Mouse (Mus musculus): ENCODE results near the gene Rangrf.

Rangrf gene

DNA sequence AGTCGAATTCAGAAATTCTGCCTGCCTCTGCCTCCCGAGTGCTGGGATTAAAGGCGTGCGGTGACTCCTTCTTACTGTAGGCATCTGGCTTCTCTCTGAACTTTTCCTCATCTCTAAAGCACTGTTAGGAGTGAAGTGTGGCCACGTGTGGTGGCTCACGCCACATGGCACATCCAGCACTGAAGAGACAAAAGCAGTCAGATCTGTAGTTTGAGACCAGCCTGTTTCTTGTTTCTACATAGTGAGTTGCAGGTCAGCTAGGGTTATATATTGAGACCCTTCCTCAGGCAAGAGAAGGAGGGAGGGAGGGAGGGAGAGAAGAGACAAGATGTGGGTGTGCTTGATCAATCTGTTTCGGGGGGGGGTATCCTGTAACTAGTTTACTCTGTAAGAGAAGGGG is at the start of gene Rangrf:
TSS of gene Rangrf (minus strand) at position 101 of the 400 bp plus-strand sequence.
- no peak for TF ChIP-seq GATA4 (IDR thresholded peaks at IDR 0.05; ENCODE audit: insufficient replicate concordance, low read length)

DNA sequence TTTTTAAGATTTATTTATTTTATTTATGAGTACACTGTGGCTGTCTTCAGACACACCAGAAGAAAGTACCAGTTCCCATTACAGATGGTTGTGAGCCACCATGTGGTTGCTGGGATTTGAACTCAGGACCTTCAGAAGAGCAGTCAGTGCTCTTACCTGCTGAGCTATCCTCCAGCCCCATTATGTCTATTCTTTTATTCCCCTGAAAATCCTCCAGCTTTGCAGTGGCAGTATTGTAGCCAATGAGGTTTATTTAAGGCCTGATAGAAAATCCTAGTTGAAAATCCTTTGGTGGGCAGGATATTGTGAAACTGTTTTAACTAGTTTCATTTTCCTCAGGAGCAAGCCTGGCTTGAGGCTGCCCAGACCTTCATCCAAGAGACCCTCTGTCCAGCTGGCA is 45.7 kb upstream of the Rangrf start:
- TF ChIP-seq GATA4 (IDR thresholded peaks at IDR 0.05; ENCODE audit: insufficient replicate concordance, low read length): no peak

DNA sequence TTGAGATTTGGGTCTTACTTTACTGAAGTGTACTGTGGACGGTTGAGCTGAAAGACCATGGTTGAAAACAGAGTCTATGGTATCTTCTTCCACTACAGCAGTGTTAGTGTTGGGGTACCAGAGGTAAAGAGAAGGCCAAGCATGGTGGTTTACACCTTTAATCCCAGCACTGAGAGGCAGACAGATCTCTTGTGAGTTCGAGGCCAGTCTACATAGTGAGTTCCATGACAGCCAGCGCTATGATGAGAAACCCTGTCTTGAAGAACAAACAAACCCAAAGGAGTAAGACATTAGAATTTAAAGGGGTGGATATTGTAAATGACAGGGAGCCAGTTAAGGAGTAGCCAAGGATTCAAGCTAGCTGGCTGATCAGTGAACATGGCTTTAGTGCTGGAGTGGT is 41.8 kb upstream of the Rangrf start:
- TF ChIP-seq GATA4 (IDR thresholded peaks at IDR 0.05; ENCODE audit: insufficient replicate concordance, low read length): no peak

DNA sequence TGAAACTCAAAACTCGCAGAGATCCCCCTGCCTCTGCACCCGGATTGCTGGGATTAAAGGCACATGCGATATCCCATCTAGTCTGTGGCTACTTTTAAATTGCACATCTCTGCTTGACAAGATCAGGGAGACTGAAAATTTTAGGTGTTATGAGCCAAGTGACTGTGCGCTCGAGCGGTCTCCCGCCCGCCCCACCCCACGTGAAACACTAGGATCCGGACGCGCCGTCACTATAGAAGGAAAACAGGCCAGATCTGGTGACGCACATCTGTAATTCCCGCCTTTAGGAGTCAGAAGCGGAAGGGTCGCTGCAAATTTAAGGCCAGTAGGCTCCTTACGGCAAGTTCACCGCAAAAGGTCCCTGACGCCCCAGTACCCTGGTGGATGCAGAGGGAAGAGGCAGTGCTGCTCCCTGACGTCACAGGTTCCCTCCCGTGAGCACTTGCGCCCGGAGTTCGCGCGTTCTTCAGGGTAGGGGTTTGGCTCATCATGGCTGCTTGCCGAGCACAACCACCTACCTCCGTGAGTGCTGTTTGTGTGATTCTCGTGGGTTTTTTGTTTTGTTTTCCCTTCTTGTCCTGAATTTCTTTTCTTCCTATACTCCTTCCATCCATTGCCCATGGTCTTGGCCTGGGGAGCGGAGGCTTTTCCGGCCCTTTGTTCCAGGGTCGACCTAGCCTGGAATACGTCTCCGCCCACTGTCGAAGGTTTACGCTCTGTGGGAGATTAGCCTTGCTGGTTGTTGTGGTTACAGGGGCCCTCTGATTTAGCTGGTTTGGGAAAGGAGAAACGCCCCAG is 40.9 kb upstream of the Rangrf start, which contains the start of gene Ctc1:
TSS of gene Ctc1 (plus strand) at position 268 of the 798 bp plus-strand sequence.
- TF ChIP-seq GATA4 (IDR thresholded peaks at IDR 0.05; ENCODE audit: insufficient replicate concordance, low read length): no peak

DNA sequence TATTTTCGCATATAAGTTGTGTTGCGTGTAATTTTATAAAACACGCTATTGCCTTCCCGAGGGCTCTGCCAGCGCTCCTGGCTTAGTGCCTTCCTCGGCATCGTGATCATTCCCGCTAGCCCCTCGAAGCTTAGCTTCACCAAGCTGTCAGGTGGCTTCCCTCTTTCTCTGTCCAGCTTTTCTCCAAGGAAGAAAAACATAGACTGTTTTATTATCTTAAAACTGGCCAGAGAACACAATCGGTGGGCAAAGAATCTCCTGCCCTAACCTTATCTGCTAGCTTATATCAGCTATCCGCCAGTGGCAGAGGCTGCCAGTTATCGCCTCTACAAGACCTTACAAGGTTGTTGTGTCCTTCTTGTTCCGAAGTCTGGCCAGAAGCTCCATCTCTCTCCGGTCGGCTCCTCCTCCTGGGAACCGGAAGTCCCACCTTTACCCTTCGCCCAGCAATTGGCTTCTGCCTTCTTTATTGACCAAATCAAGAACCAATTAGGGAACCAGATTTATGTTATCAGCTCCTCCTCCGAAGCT is 37.2 kb upstream of the Rangrf start:
- no peak; the same call in 1 of the 2 replicates for TF ChIP-seq GATA4 (IDR thresholded peaks at IDR 0.05; ENCODE audit: insufficient replicate concordance, low read length)

DNA sequence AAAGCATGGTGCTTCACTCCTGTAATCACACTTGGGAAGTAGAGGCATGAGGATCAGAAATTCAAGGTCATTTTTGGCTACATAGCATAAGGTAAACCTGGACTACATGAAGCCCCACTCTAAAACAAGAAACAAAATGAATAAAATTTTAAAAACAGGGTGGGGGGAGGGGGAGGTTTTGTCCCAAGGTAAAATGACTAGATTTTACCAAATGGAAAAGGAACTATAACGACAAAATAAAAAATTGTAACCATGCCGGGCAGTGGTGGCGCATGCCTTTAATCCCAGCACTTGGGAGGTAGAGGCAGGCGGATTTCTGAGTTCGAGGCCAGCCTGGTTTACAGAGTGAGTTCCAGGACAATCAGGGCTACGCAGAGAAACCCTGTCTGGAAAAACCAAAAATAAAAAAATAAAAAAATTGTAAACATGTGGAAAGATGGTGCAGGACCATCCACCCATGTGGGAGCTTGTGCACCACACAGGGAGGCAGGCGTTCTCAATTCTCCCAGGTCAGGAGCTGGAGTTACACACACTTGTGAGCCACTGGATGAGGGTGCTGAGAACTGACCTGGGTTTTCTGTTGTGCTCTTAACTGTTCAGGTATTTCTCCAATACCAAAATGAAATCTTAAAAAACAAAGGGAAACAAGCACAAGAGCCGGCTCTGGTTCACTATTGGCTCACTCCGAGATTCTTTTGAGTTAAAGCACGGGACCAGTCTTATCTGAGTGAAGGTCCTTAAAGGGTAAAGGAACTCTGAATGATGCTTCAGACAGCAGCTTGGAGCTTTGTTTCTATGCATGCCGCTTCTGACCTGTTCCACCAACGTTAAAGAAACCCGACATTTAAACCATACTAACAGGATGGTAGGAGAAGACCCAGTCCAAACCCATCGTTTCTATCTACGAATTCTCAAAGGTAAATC is 35.7 kb upstream of the Rangrf start:
- no peak for TF ChIP-seq GATA4 (IDR thresholded peaks at IDR 0.05; ENCODE audit: insufficient replicate concordance, low read length)

DNA sequence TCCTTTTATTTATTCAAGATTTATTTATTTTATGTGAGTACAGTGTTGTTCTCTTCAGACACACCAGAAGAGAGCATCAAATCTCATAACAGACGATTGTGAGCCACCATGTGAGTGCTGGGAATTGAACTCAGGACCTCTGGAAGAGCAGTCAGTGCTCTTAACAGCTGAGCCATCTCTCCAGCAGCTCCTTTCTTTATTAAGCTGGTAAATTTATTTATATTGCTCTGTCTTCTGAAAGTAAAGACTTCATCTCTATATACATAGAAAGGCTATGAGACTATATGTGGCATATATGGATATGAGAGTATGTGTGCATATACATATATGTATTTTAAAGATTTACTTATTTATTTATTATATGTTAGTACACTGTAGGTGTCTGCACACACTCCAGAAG is 34.5 kb upstream of the Rangrf start:
- no peak for TF ChIP-seq GATA4 (IDR thresholded peaks at IDR 0.05; ENCODE audit: insufficient replicate concordance, low read length)

DNA sequence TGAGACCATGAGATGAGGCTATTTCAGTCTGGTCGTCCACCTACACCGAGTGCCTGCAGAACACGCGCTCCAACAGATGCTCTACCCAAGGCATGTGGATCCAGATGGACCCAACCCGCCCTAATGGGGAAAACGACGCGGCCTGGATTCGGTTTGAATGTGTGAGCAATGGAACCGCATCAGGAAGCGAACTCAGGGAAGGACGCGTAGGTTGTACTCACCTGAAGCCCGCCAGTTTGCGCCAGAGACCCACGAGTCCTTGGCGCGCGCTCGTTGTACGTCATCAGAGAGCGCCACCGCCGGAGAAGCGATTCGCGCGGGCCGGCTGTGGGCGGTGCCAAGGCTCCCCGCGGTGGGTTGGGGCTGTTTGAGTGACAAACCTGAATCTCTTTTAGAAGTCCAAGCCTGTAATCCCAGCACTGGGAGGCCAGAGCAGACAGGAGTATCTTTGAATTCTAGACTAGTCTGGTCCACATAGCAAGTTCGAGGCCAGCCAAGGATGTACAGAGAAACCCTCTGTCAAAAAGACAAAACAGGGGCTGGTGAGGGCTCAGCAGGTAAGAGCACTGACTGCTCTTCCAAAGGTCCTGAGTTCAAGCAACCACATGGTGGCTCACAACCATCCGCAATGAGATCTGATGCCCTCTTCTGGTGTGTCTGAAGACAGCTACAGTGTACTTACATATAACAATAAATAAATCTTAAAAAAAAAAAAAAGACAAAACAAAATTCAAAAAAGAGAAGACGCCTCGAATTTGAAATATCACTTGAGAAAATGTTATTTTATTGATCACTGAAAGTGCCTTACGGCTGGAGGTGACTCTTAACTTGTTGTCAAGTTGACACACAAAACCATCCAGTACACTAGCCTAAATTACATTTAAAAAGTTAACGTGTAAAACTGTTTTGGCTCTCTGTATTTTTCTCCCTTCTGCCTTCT is 33.5 kb upstream of the Rangrf start, which contains the start of gene Pfas:
TSS of gene Pfas (minus strand) at position 279 of the 940 bp plus-strand sequence.
- TF ChIP-seq GATA4 (IDR thresholded peaks at IDR 0.05; ENCODE audit: insufficient replicate concordance, low read length): peak; percentile 67; the same call in 1 of the 2 replicates

DNA sequence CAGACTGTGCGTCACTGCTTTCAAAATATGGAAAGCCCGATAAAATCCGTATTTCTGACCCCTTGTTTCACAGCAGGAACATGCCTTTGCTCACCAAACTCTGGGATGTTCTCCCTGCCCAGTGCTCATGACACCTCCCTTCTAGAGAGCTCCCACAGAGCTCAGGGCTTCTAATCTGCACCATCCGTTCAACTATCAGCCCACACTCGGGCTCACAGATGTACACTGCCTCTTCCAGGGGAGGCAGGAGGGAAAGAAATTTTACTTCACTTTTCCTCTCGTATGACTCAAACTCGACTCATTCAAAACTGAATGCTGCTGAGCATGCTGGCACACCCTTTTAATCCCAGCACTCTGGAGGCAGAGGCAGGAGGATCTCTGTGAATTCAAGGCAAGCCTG is 30.2 kb upstream of the Rangrf start:
- TF ChIP-seq GATA4 (IDR thresholded peaks at IDR 0.05; ENCODE audit: insufficient replicate concordance, low read length): no peak

DNA sequence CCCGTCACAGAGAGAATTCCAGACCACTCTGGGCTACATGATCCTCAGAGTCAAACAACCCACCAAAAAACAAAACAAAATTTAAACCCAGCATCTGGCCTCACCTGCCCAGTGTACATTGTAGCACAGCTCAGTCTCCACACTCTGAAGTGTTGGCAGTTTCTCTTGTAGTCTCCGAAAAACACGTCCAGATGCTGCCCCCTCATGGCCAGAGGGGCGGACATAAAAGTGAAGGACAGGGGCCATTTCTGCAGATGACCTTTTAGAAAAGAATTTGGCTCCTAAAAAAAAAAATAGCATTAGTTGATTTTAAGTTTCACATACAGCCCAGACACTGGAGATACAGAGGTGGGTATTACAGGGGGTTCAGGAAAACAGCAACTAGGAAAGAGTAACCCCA is 28.6 kb upstream of the Rangrf start:
- TF ChIP-seq GATA4 (IDR thresholded peaks at IDR 0.05; ENCODE audit: insufficient replicate concordance, low read length): no peak

DNA sequence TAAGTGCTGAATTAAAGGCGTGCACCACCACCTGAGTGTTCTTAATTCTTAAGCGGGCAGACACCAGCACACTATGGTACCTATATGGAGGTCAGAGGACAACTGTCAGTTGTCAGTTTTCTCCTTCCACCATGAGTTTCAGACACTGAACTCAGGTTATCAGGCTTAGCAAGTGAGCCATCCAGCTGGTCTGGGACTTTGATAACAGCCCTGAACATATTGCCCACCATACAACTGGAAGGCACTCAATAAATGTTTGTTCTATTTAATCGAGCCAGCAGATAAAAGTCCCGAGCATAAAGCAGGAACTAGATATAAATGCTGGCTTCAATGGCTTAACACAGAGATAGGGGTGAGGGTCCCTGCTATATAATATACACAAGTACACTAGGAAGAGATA is 22.1 kb upstream of the Rangrf start:
- no peak for TF ChIP-seq GATA4 (IDR thresholded peaks at IDR 0.05; ENCODE audit: insufficient replicate concordance, low read length)

DNA sequence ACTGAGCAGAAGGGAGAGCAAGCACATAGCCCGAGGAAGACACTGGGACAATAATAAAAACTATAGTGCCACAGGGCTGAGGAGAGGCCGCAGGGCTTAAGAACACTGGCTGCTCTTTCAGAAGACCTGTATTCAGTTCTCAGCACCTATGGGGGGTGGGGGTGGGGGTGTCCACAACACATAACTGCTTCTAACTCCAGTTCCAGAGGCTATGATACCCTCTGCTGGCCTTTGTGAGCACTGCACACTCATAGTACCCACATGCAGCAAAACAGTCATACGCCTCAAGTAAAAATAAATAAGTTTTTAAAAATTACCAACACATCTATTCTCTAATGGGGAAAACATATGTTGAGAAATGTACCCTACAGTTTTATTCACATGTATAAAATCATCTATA is 19.4 kb upstream of the Rangrf start:
- no peak for TF ChIP-seq GATA4 (IDR thresholded peaks at IDR 0.05; ENCODE audit: insufficient replicate concordance, low read length)

DNA sequence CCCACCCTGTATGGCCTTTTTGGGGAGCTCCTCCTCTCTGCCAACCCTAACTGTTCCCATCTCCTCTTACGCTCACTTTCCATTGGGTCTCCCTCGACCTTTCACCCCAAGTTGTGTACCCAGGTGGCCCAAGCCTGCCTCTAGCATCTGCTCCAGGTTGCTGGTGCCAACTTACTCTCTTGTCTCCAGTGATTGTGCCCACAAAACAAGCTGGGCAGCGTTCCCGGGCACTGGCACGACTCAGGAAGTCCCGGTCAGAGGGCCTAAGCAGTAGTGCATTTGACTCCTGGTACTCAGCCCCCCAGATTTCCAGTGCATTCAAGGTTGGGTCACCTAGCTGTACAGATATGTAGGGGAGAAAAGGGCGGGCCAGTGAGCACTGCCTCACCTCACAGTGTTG is 18.1 kb upstream of the Rangrf start:
- TF ChIP-seq GATA4 (IDR thresholded peaks at IDR 0.05; ENCODE audit: insufficient replicate concordance, low read length): no peak

DNA sequence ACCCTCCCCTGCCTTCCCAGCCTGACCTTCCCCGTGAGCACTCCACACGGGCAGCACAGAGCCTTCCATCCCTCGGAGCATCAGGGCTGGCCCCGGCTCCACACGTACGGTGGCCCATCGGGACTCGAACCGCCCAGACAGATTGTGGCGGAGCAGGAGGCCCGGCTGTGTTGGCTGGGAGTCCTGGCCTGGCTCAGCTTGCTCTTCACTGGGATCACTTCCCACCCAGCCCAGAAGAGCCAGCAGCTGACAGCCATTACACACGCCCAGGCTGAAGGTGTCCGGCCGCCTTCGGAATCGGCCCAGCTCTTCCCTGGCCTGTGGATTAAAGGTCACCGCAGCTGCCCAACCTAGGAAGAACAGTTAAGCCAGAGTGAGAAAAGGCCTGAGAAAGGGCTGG is 13.4 kb upstream of the Rangrf start:
- no peak for TF ChIP-seq GATA4 (IDR thresholded peaks at IDR 0.05; ENCODE audit: insufficient replicate concordance, low read length)
